Mouse (Mus musculus) left cerebral cortex, postnatal 25 days (tissue): ENCODE data around the gene Coq6. TPM values are rescaled to one million over a fixed set of nuclear protein-coding genes. Genes with fewer than 3 reads are reported as not detected.
"Not testable (repeated sequence)": the region's sequence is repeated elsewhere in the genome, so short reads cannot be mapped to it uniquely, and the experiment has no call there.

ENCODE experiments used
- DNase-seq, 2 experiments: peaks; one replicate each; pipeline ENCODE4 v3.0.0; 2022; ENCODE audit warnings: low spot score in 2 of 2, mixed read lengths in 1 of 2
- intact Hi-C: fragments of 180-260 bp; cut with DNase I; formaldehyde crosslinking; loops from one replicate; pipeline ENCODE4 v1.15.1; 2025
- total RNA-seq, 2 experiments: library from RNA; stranded (reverse); gene quantifications; 2 replicates each; pipeline ENCODE4 v1.2.3; 2021

Coq6 gene
- total RNA-seq, result 10 to 100 TPM; 22.2 to 23.1 TPM

GRCm38 (mm10) chr12:84361555-84362489 is at the start of gene Coq6, which contains the start of gene Fam161b:
Gene Coq6, plus strand, starts transcription at chr12:84361657.
Gene Fam161b, minus strand, starts transcription at chr12:84361833.
- peak; percentile 96 to 99 for DNase-seq
- intact Hi-C loops, result loop anchor here (5.0 kb wide), 1 partner anchor 45 kb away; the partner anchor contains the start of genes Bbof1 and Entpd5

GRCm38 (mm10) chr12:84316006-84316405 is 45.5 kb upstream of the Coq6 start:
- intact Hi-C loops, result no loop called here
- DNase-seq, result no peak

GRCm38 (mm10) chr12:84316721-84317621 is 44.5 kb upstream of the Coq6 start, which contains the start of gene Zfp410:
Gene Zfp410, plus strand, starts transcription at chr12:84316852.
- intact Hi-C loops, result no loop called here
- peak; percentile 86 to 89 for DNase-seq

- intact Hi-C loops, result no loop called here
- no peak for DNase-seq
Measured at GRCm38 (mm10) chr12:84327111-84327512, 34.3 kb upstream of the Coq6 start.

GRCm38 (mm10) chr12:84336963-84337625 is 24.4 kb upstream of the Coq6 start:
- intact Hi-C loops, result no loop called here
- no peak for DNase-seq

GRCm38 (mm10) chr12:84347192-84347591 is 14.3 kb upstream of the Coq6 start:
- no peak for DNase-seq
- intact Hi-C loops, result no loop called here

- DNase-seq, intact Hi-C loops: not testable (repeated sequence)
Measured at GRCm38 (mm10) chr12:84358699-84359098, 2.8 kb upstream of the Coq6 start.

- intact Hi-C loops, result loop anchor here (5.0 kb wide), 1 partner anchor 44 kb away; the partner anchor contains the start of genes Bbof1 and Entpd5
- DNase-seq, result no peak
Measured at GRCm38 (mm10) chr12:84362872-84363271, 1.4 kb downstream of the Coq6 start.

GRCm38 (mm10) chr12:84364291-84364690 is 2.8 kb downstream of the Coq6 start:
- intact Hi-C loops, result loop anchor here (5.0 kb wide), 1 partner anchor 43 kb away; the partner anchor contains the start of genes Bbof1 and Entpd5

GRCm38 (mm10) chr12:84365137-84365536 is 3.7 kb downstream of the Coq6 start:
- no peak for DNase-seq
- intact Hi-C loops, result no loop called here

More at GRCm38 (mm10) chr12:84364291-84364690, 2.8 kb downstream of the Coq6 start:
- DNase-seq, result no peak

GRCm38 (mm10) chr12:84366971-84367370 is 5.5 kb downstream of the Coq6 start:
- no peak for DNase-seq
- intact Hi-C loops, result no loop called here

- intact Hi-C loops, result no loop called here
- no peak for DNase-seq
Measured at GRCm38 (mm10) chr12:84371647-84372046, 10.2 kb downstream of the Coq6 start.

- intact Hi-C loops, result no loop called here
- no peak for DNase-seq
Measured at GRCm38 (mm10) chr12:84373831-84374481, 12.5 kb downstream of the Coq6 start.

- intact Hi-C loops, result no loop called here
- no peak for DNase-seq
Measured at GRCm38 (mm10) chr12:84382369-84382768, 20.9 kb downstream of the Coq6 start.

- intact Hi-C loops, result no loop called here
- DNase-seq, result no peak
Measured at GRCm38 (mm10) chr12:84384644-84385081, 23.2 kb downstream of the Coq6 start.

GRCm38 (mm10) chr12:84385408-84385807 is 24.0 kb downstream of the Coq6 start:
- intact Hi-C loops, result no loop called here
- no peak for DNase-seq

- intact Hi-C loops, result no loop called here
- no peak for DNase-seq
Measured at GRCm38 (mm10) chr12:84388097-84388496, 26.6 kb downstream of the Coq6 start.

- no peak for DNase-seq
- intact Hi-C loops, result no loop called here
Measured at GRCm38 (mm10) chr12:84388774-84389400, 27.4 kb downstream of the Coq6 start.
